Mouse (Mus musculus): Measurements from ENCODE around the gene Clic1. TPM values are rescaled to one million over a fixed set of nuclear protein-coding genes. Genes with fewer than 3 reads are reported as not detected.

Clic1 gene
- polyA plus RNA-seq, 2 experiments: 103 to 229 TPM

DNA sequence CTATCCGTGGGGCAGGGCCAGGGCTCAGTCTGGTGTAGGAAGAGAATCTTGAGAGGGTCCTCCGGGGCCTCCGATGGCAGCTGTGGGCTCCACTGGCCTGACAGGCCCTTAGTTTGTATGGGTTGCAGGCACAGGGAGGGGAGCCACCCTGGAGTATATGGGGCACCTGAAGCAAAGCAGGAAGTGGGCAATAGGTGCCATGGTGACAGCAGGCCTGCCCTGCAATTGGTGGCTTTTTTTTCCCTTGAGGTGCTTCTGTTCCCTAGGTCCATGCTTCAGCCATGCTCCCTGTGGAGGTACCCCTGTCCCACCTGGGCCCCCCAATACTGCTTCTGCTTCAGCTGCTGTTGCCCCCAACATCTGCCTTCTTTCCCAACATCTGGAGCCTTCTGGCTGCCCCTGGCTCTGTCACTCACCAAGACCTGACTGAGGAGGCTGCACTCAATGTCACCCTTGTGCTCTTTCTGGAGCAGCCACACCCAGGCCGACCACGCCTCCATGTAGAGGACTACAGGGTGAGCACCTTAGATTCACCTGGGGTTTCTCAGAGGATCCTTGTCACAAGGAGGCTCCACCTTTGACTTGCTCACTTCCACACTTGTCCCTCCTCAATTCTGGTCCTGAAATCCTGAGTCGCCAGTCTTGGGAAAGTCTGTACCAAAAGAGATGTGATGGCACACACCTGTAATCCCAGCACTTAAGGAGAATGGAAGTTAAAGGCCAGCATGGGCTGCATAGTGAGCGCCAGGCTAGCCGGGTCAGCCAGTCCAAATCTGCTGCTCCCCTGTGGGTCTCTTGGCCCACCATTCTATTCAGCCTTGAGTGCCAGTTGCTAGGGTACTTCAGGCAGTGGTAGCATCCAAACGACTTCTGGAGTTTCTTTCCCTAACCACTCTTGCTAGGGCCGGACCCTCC is 32.7 kb upstream of the Clic1 start:
- Histone ChIP-seq H3K27ac (replicated peaks; ENCODE audit: low read depth, low read length) (no peak overlapping the region), H3K9ac (ENCODE audit: low read depth, low read length, severe bottlenecking) (peak overlapping the region; percentile 12; the same call in 1 of the 2 replicates), H3K4me1 (ENCODE audit: control insufficient read depth, insufficient read depth, low read length) (peaks cover 5% of the 10 kb centered on the region; the same call in 1 of the 2 replicates), H3K4me3 (replicated peaks; ENCODE audit: low read length) (no peak overlapping the region), H3K36me3 (ENCODE audit: control insufficient read depth, insufficient read depth, low read length) (peaks cover 51% of the 10 kb centered on the region), H3K4me2 (replicated peaks; ENCODE audit: low read depth, low read length, severe bottlenecking) (no peak overlapping the region), H3K27me3 (ENCODE audit: control insufficient read depth, insufficient read depth, low read length) (no peaks in the 10 kb centered on the region), H3K9me3 (ENCODE audit: control insufficient read depth, low read length) (no peaks in the 10 kb centered on the region)
- no peak for ATAC-seq (ENCODE audit: low FRiP score, low read depth)
- DNase-seq (ENCODE audit: low spot score): no peak
- no peak for TF ChIP-seq POLR2A (IDR thresholded peaks at IDR 0.05; ENCODE audit: borderline replicate concordance, extremely low read depth, insufficient read depth, insufficient read length)
- WGBS: 86% methylated on average over 10 of the region's 10 CpGs

- no peaks in the 10 kb centered on the region for H3K9me3 ChIP-seq (ENCODE audit: control insufficient read depth, low read length)
- H3K27ac ChIP-seq (replicated peaks; ENCODE audit: low read depth, low read length): no peak overlapping the region
- H3K4me1 ChIP-seq (ENCODE audit: control insufficient read depth, insufficient read depth, low read length): peaks cover 5% of the 10 kb centered on the region; the same call in 1 of the 2 replicates
- ATAC-seq (ENCODE audit: low FRiP score, low read depth): no peak
- H3K4me3 ChIP-seq (replicated peaks; ENCODE audit: low read length): no peak overlapping the region
- DNase-seq (ENCODE audit: low spot score): no peak
- peaks cover 45% of the 10 kb centered on the region for H3K36me3 ChIP-seq (ENCODE audit: control insufficient read depth, insufficient read depth, low read length)
- H3K27me3 ChIP-seq (ENCODE audit: control insufficient read depth, insufficient read depth, low read length): no peaks in the 10 kb centered on the region
- no peak overlapping the region for H3K9ac ChIP-seq (ENCODE audit: low read depth, low read length, severe bottlenecking)
- H3K4me2 ChIP-seq (replicated peaks; ENCODE audit: low read depth, low read length, severe bottlenecking): no peak overlapping the region
- WGBS: 81% methylated on average over 14 of the region's 14 CpGs
- TF ChIP-seq POLR2A (IDR thresholded peaks at IDR 0.05; ENCODE audit: borderline replicate concordance, extremely low read depth, insufficient read depth, insufficient read length): no peak
Measured at GRCm38 (mm10) chr17:35017706-35018030, 32.1 kb upstream of the Clic1 start.

DNA sequence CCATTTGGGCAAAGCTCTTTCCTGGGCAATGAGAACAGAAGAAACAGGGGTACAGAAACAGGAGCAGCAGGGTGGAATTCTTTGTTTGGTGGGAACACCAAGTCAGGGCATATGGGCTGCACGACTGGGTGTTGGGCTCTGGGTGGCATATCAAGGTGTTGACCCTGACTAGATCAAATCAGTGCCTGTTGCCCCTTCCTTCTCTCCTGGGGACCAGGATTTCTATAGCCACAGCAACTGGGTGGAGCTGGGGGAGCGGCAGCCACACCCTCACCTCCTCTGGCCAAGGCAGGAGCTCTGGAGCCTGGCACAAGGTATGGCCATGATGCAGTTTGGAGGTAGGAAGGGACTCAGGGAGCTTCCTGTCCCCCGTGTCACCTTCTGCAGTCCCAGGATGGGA is 31.6 kb upstream of the Clic1 start:
- no peak for DNase-seq (ENCODE audit: low spot score)
- Histone ChIP-seq H3K36me3 (ENCODE audit: control insufficient read depth, insufficient read depth, low read length) (peaks cover 40% of the 10 kb centered on the region), H3K4me1 (ENCODE audit: control insufficient read depth, insufficient read depth, low read length) (peaks cover 5% of the 10 kb centered on the region; the same call in 1 of the 2 replicates), H3K27me3 (ENCODE audit: control insufficient read depth, insufficient read depth, low read length) (no peaks in the 10 kb centered on the region), H3K9me3 (ENCODE audit: control insufficient read depth, low read length) (no peaks in the 10 kb centered on the region), H3K4me2 (replicated peaks; ENCODE audit: low read depth, low read length, severe bottlenecking) (no peak overlapping the region), H3K27ac (replicated peaks; ENCODE audit: low read depth, low read length) (no peak overlapping the region), H3K9ac (ENCODE audit: low read depth, low read length, severe bottlenecking) (no peak overlapping the region), H3K4me3 (replicated peaks; ENCODE audit: low read length) (no peak overlapping the region)
- TF ChIP-seq POLR2A (IDR thresholded peaks at IDR 0.05; ENCODE audit: borderline replicate concordance, extremely low read depth, insufficient read depth, insufficient read length): no peak
- 64% methylated on average over 3 of the region's 3 CpGs for WGBS
- ATAC-seq (ENCODE audit: low FRiP score, low read depth): no peak

GRCm38 (mm10) chr17:35019894-35020293 is 29.9 kb upstream of the Clic1 start:
- Histone ChIP-seq H3K9ac (ENCODE audit: low read depth, low read length, severe bottlenecking) (no peak overlapping the region), H3K4me1 (ENCODE audit: control insufficient read depth, insufficient read depth, low read length) (peaks cover 5% of the 10 kb centered on the region; the same call in 1 of the 2 replicates), H3K9me3 (ENCODE audit: control insufficient read depth, low read length) (no peaks in the 10 kb centered on the region), H3K27ac (replicated peaks; ENCODE audit: low read depth, low read length) (no peak overlapping the region), H3K4me3 (replicated peaks; ENCODE audit: low read length) (no peak overlapping the region), H3K27me3 (ENCODE audit: control insufficient read depth, insufficient read depth, low read length) (no peaks in the 10 kb centered on the region), H3K36me3 (ENCODE audit: control insufficient read depth, insufficient read depth, low read length) (peaks cover 23% of the 10 kb centered on the region), H3K4me2 (replicated peaks; ENCODE audit: low read depth, low read length, severe bottlenecking) (no peak overlapping the region)
- TF ChIP-seq POLR2A (IDR thresholded peaks at IDR 0.05; ENCODE audit: borderline replicate concordance, extremely low read depth, insufficient read depth, insufficient read length): no peak
- no peak for DNase-seq (ENCODE audit: low spot score)
- ATAC-seq (ENCODE audit: low FRiP score, low read depth): no peak
- 65% methylated on average over 11 of the region's 11 CpGs for WGBS

- Histone ChIP-seq H3K4me2 (replicated peaks; ENCODE audit: low read depth, low read length, severe bottlenecking) (no peak overlapping the region), H3K9me3 (ENCODE audit: control insufficient read depth, low read length) (no peaks in the 10 kb centered on the region), H3K27me3 (ENCODE audit: control insufficient read depth, insufficient read depth, low read length) (no peaks in the 10 kb centered on the region), H3K9ac (ENCODE audit: low read depth, low read length, severe bottlenecking) (no peak overlapping the region), H3K36me3 (ENCODE audit: control insufficient read depth, insufficient read depth, low read length) (peaks cover 16% of the 10 kb centered on the region), H3K4me3 (replicated peaks; ENCODE audit: low read length) (no peak overlapping the region), H3K27ac (replicated peaks; ENCODE audit: low read depth, low read length) (no peak overlapping the region), H3K4me1 (ENCODE audit: control insufficient read depth, insufficient read depth, low read length) (peaks cover 5% of the 10 kb centered on the region; the same call in 1 of the 2 replicates)
- ATAC-seq (ENCODE audit: low FRiP score, low read depth) (no peak), DNase-seq (ENCODE audit: low spot score) (no peak)
- WGBS: 86% methylated on average over 8 of the region's 8 CpGs
- no peak for TF ChIP-seq POLR2A (IDR thresholded peaks at IDR 0.05; ENCODE audit: borderline replicate concordance, extremely low read depth, insufficient read depth, insufficient read length)
Measured at GRCm38 (mm10) chr17:35020551-35020950, 29.2 kb upstream of the Clic1 start.
